Mouse (Mus musculus) stomach, postnatal 0 days (tissue): ENCODE measurements around the gene Hoxa13.

Experiments used
- CTCF ChIP-seq: IDR thresholded peaks from 2 replicates; pipeline ENCODE4 v1.5.1; 2016; ENCODE audit warnings: antibody characterized with exemption, low read depth, mild to moderate bottlenecking, moderate library complexity
- EP300 ChIP-seq: optimal IDR thresholded peaks from 2 replicates; pipeline ENCODE3; 2016; ENCODE audit warnings: antibody characterized with exemption

GRCm38 (mm10) chr6:52267221-52267620 is 6.5 kb upstream of the Hoxa13 start:
- TF ChIP-seq CTCF (no peak), EP300 (no peak)
